Mouse (Mus musculus) small intestine, adult 2 months (tissue): Measurements from ENCODE around the gene Baz2b.

Experiments used
- CTCF ChIP-seq: fragments of 200-500 bp; IDR thresholded peaks from 2 replicates; pipeline ENCODE4 v1.5.1; 2012; ENCODE audit warnings: low read depth, mild to moderate bottlenecking, control low read depth, inconsistent platforms, low read length, moderate library complexity, mixed read lengths; ENCODE audit not compliant: insufficient replicate concordance, insufficient read length; ENCODE audit errors: extremely low read depth
- POLR2A ChIP-seq: fragments of 200-500 bp; IDR thresholded peaks from 2 replicates; pipeline ENCODE4 v1.6.1; 2012; ENCODE audit warnings: low read depth, mild to moderate bottlenecking, control low read depth, inconsistent platforms, low read length, moderate library complexity

DNA sequence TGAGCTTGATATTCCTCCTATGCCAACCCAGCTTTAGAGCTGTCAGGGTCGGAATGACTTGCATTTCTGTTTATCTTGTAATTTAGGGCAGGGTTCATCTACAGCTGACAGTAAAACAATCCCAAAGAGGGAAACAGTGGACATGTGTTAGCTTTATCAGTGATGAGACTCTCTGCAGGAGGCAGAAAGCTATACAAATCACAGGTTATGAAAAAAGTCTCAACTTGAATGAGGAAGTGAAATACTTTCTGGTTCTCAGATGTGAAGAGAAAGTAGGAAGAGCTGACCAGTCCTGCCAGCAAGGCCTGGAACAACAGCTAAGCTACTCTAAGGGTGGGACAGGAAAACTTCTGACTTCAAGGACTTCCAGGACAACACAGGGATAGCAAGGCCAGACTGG is 163.6 kb downstream of the Baz2b start:
- TF ChIP-seq CTCF (no peak), POLR2A (no peak)
